8 mouse cellular contexts compared by ENCODE assay signal in the genomic region with DNA sequence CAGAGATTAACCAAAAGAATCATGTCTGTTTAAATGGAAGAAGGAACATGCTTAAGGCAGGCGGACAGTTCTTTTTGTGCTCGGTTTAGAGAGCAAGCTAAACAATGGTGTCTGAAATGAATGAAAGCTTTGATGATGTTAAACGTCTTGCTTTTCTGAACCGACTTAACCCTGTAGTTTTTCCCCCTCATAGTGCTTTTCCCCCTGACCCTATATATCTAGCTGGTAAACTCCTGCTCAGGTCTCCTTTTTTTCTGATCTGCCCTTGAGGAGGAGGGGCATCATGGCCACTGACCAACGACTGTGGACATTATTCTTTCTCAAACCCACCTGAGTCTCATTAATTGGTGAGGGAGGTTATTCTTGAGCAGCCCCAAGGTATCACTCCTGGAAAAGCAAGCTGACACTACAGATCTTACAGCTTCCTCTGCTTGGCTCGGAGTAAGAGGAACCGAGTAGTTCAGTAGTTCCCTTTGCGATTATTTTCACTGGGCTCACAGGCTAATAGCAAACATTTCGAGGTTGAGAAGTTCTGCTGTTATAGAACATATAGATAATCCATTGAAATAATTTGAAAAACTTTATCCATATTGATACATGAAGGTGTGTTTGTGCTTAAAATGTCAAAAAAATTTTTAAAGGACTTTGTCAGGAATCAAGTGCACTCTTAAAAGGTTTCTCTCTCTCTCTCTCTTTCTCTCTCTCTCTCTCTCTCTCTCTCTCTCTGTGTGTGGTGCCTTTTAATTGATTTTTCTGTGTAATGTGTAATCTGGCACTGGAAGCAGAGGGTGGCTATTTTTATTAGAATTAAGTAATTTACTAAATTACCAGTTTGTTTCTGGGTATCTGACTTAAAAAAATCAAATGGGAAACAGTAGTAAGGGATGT. TPM values are rescaled to one million over a fixed set of nuclear protein-coding genes. Genes with fewer than 3 reads are reported as not detected.
DNase-seq lines count a peak whose midpoint lies in the region; ATAC-seq and TF ChIP-seq lines count a peak whose summit lies in the region.

No protein-coding gene starts in this region.

- in situ Hi-C loops in ES-E14 (cut with MboI; ENCODE audit: low sequenced_read_pairs in 2 of 2, unreplicated experiment in 2 of 2), result no loop called here

- no peak for ATAC-seq in heart, embryonic 14.5 days (ENCODE audit: insufficient number of reproducible peaks, insufficient read depth, low FRiP score, low read depth)
- ATAC-seq in liver, embryonic 16.5 days (ENCODE audit: low read depth), result no peak
- no peak for ATAC-seq in stomach, embryonic 14.5 days (ENCODE audit: insufficient number of reproducible peaks, insufficient read depth, low FRiP score, low read depth)

- H3K9me3 ChIP-seq in ES-E14 (ENCODE audit: control insufficient read depth, insufficient read depth, low read depth, low read length), result no peaks in the 10 kb centered on the region
- no peaks in the 10 kb centered on the region for H3K9me3 ChIP-seq in heart, embryonic 14.5 days (ENCODE audit: control insufficient read depth, low read length)
- no peaks in the 10 kb centered on the region for H3K9me3 ChIP-seq in liver, embryonic 16.5 days (replicated peaks; ENCODE audit: control insufficient read depth, low read length)
- no peaks in the 10 kb centered on the region for H3K9me3 ChIP-seq in stomach, embryonic 14.5 days (ENCODE audit: control insufficient read depth, low read depth, low read length)

- H3K4me3 ChIP-seq in ES-E14 (ENCODE audit: insufficient read depth in 1 of 2, low read depth in 1 of 2, low read length in 2 of 2, poor library complexity in 1 of 2, severe bottlenecking in 1 of 2), result no peak overlapping the region
- peak overlapping the region; percentile 29 to 86 for H3K4me3 ChIP-seq in heart, embryonic 14.5 days (ENCODE audit: control insufficient read depth in 1 of 2, insufficient read depth in 1 of 2, low read depth in 1 of 2, low read length in 2 of 2)
- peak overlapping the region; percentile 41 for H3K4me3 ChIP-seq in liver, embryonic 16.5 days (ENCODE audit: low read depth, low read length)
- peak overlapping the region; percentile 67 for H3K4me3 ChIP-seq in stomach, embryonic 14.5 days (ENCODE audit: low read depth, low read length)

- H3K36me3 ChIP-seq in ES-E14 (ENCODE audit: control insufficient read depth, insufficient read depth, low read length, poor library complexity, severe bottlenecking), result no peaks in the 10 kb centered on the region
- H3K36me3 ChIP-seq in heart, embryonic 14.5 days (ENCODE audit: control insufficient read depth, insufficient read depth, low read length), result no peaks in the 10 kb centered on the region
- H3K36me3 ChIP-seq in liver, embryonic 16.5 days (ENCODE audit: control insufficient read depth, insufficient read depth), result no peaks in the 10 kb centered on the region
- H3K36me3 ChIP-seq in stomach, embryonic 14.5 days (ENCODE audit: control insufficient read depth, insufficient read depth, low read length), result no peaks in the 10 kb centered on the region

- no peak overlapping the region for H3K9ac ChIP-seq in ES-E14 (ENCODE audit: insufficient read depth, low read depth, low read length, poor library complexity, severe bottlenecking)
- peak overlapping the region; percentile 95 for H3K9ac ChIP-seq in heart, embryonic 14.5 days (ENCODE audit: low read length)
- no peak overlapping the region for H3K9ac ChIP-seq in liver, embryonic 16.5 days (ENCODE audit: low read depth, low read length)
- H3K9ac ChIP-seq in stomach, embryonic 14.5 days (replicated peaks; ENCODE audit: low read depth, low read length), result peak overlapping the region; percentile 53; the same call in 1 of the 2 replicates

- DNase-seq in 416B (ENCODE audit: low read depth) (peak; percentile 60), ES-E14 (ENCODE audit: low read depth, low spot score) (peak; percentile 4)
- no peak for DNase-seq in left cerebral cortex, postnatal 4 days
- DNase-seq in layer of hippocampus, adult 18-20 months (ENCODE audit: low spot score in 2 of 2), result no peak
- no peak for DNase-seq in right cerebral cortex, postnatal 25 days

- H3K27ac ChIP-seq in ES-E14 (ENCODE audit: insufficient read depth, low read depth, low read length, poor library complexity, severe bottlenecking), result no peak overlapping the region
- no peak overlapping the region for H3K27ac ChIP-seq in heart, embryonic 14.5 days (replicated peaks in 1 of 2; ENCODE audit: control insufficient read depth in 1 of 2, insufficient read depth in 1 of 2, low read depth in 2 of 2, low read length in 2 of 2)
- no peak overlapping the region for H3K27ac ChIP-seq in liver, embryonic 16.5 days (ENCODE audit: low read length)
- no peak overlapping the region for H3K27ac ChIP-seq in stomach, embryonic 14.5 days (ENCODE audit: low read length)

- no peaks in the 10 kb centered on the region for H3K27me3 ChIP-seq in heart, embryonic 14.5 days (ENCODE audit: control insufficient read depth, insufficient read depth, low read length)
- peaks cover 37% of the 10 kb centered on the region for H3K27me3 ChIP-seq in liver, embryonic 16.5 days (ENCODE audit: control insufficient read depth, insufficient read depth, low read depth, low read length)
- H3K27me3 ChIP-seq in stomach, embryonic 14.5 days (ENCODE audit: control insufficient read depth, insufficient read depth, low read length), result no peaks in the 10 kb centered on the region

- H3K4me2 ChIP-seq in heart, embryonic 14.5 days (ENCODE audit: low read length), result peak overlapping the region; percentile 70
- H3K4me2 ChIP-seq in liver, embryonic 16.5 days (ENCODE audit: low read depth, low read length), result peak overlapping the region; percentile 77
- peak overlapping the region; percentile 85 for H3K4me2 ChIP-seq in stomach, embryonic 14.5 days (replicated peaks; ENCODE audit: low read depth, low read length)

- H3K4me1 ChIP-seq in ES-E14 (ENCODE audit: control insufficient read depth in 2 of 2, insufficient read depth in 2 of 2, low read length in 2 of 2, poor library complexity in 1 of 2), result peaks cover 0 to 2% of the 10 kb centered on the region in 2 experiments; a peak in 1 of 4 replicates
- peaks cover 2 to 9% of the 10 kb centered on the region in 2 experiments; a peak in 3 of 4 replicates for H3K4me1 ChIP-seq in heart, embryonic 14.5 days (ENCODE audit: control insufficient read depth in 2 of 2, insufficient read depth in 2 of 2, low read length in 2 of 2)
- no peaks in the 10 kb centered on the region; the same call in 1 of the 2 replicates for H3K4me1 ChIP-seq in liver, embryonic 16.5 days (ENCODE audit: control insufficient read depth, low read depth, low read length)
- 0 out of 2 replicates have a peak, but pooled peaks cover 9% of the 10 kb centered on the region for H3K4me1 ChIP-seq in stomach, embryonic 14.5 days (ENCODE audit: control insufficient read depth, insufficient read depth, low read length)

- WGBS in heart, embryonic 14.5 days, result 32% methylated on average over 9 of the region's 9 CpGs
- WGBS in liver, embryonic 16.5 days (ENCODE audit: insufficient replicate concordance), result 9% methylated on average over 9 of the region's 9 CpGs
- 13% methylated on average over 9 of the region's 9 CpGs for WGBS in stomach, embryonic 14.5 days

- intact Hi-C loops in left cerebral cortex, postnatal 4 days (cut with DNase I), result loop anchor here (10.0 kb wide), 1 partner anchor 822 kb away; no protein-coding TSS in a partner anchor

TF ChIP-seq in ES-E14, 5 proteins besides CTCF, POLR2A, EP300 and RAD21:
- TF ChIP-seq ZNF384 (IDR thresholded peaks at IDR 0.05; ENCODE audit: low read depth, low read length) (no peak), ZC3H11A (IDR thresholded peaks at IDR 0.05; ENCODE audit: borderline replicate concordance, low read depth, low read length) (no peak), MAFK (IDR thresholded peaks at IDR 0.05; ENCODE audit: insufficient read depth, low read depth, low read length) (no peak), CHD2 (IDR thresholded peaks at IDR 0.05; ENCODE audit: low read depth, low read length) (no peak), HCFC1 (IDR thresholded peaks at IDR 0.05; ENCODE audit: borderline replicate concordance, insufficient read depth, low read length) (no peak)

RNA-seq across cellular contexts. Expression of a gene that starts 2.5 kb away (rescaled TPM):
- 12.7 and 16.2 TPM in 2 replicates for total RNA-seq in ES-E14 (2012; rRNA removed)
- 14.9 and 16.4 TPM in 2 replicates for polyA plus RNA-seq in heart, embryonic 14.5 days (2014; fragmentation: Nextera tagmentation; extraction: Ambion mirVana)
- 2.3 and 2.7 TPM in 2 replicates for polyA plus RNA-seq in liver, embryonic 16.5 days (2015; fragmentation: Nextera tagmentation; extraction: Ambion mirVana)
- 19.7 and 19.8 TPM in 2 replicates for polyA plus RNA-seq in stomach, embryonic 14.5 days (2014; fragmentation: Nextera tagmentation; extraction: Ambion mirVana)
- 10 to 100 TPM; 72.8 to 91.2 TPM for total RNA-seq in left cerebral cortex, postnatal 4 days (2021)
- total RNA-seq in layer of hippocampus, adult 18-20 months (2021), result 10 to 100 TPM; 36.3 to 39.3 TPM

Comparison
In these comparisons a context has a peak if more than half of its experiments do, and no peak if none do; other contexts are left out.
1. DNase-seq: peak in 416B (single experiment) and ES-E14 (single experiment); none in left cerebral cortex, postnatal 4 days (single experiment), layer of hippocampus, adult 18-20 months (0 of 2) and right cerebral cortex, postnatal 25 days (single experiment).
2. H3K4me3 ChIP-seq: peak in heart, embryonic 14.5 days (2 of 2), liver, embryonic 16.5 days (single experiment) and stomach, embryonic 14.5 days (single experiment); none in ES-E14 (0 of 2).
3. H3K9ac ChIP-seq: peak in heart, embryonic 14.5 days (single experiment) and stomach, embryonic 14.5 days (single experiment); none in ES-E14 (single experiment) and liver, embryonic 16.5 days (single experiment).
4. Peak in every context shown above with its lines, with median percentiles within 50 percentile points of each other: H3K4me2 ChIP-seq.